Mouse (Mus musculus) gastrocnemius, postnatal 14 days (tissue): ENCODE results near the gene Isl1. TPM values are rescaled to one million over a fixed set of nuclear protein-coding genes. Genes with fewer than 3 reads are reported as not detected.

ENCODE experiments used
- DNase-seq: peaks from one replicate; pipeline ENCODE4 v3.0.0; 2021; ENCODE audit warnings: mixed read lengths
- intact Hi-C: fragments of 180-260 bp; cut with DNase I; formaldehyde crosslinking; loops from one replicate; pipeline ENCODE4 v1.15.1; 2025; ENCODE audit warnings: low total_unique reads
- total RNA-seq, 2 experiments: library from RNA; stranded (reverse); gene quantifications; 2 replicates each; pipeline ENCODE4 v1.2.3; 2021

Gene Isl1
- total RNA-seq, 2 experiments from 2014 or later = 0.41 to 1.3 TPM

DNA sequence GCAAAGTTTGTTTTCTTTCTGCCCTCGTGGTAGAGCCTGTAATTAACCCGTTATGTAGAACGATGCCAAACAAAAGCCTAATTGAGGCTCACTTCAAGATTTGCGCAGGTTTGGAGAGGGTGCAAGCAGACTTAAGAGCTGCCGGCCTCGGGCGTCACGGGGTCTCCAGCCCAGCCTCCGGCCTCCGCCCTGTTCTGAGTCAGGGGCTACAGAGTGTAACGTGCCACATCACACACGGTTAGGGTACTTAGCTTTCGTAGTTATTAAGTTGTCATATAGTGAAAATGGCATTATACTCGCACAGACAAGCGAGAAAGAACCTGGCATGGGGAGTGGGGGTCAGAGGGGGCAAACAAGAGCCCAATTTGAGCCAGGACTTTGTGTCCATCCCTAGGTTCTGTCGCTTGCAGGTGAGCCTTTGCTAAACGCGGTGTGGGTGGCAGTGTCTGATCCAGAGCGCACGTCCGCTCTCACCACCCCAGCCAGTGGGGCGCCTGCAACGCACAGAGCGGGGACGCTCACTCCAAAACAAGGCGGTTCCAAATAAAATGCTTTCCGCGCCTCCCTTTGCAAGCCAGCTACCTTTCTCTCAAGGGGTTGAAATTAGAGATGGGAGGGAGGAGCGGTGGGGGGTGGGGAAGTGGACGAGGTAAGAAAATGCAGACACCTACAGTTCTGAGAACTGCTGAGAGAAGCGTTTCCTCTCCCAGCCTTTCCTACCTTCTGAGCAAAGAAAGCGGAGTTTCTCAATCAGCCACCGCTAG, 12.3 kb downstream of the Isl1 start:
- no peak for DNase-seq
- intact Hi-C loops = no loop called here

DNA sequence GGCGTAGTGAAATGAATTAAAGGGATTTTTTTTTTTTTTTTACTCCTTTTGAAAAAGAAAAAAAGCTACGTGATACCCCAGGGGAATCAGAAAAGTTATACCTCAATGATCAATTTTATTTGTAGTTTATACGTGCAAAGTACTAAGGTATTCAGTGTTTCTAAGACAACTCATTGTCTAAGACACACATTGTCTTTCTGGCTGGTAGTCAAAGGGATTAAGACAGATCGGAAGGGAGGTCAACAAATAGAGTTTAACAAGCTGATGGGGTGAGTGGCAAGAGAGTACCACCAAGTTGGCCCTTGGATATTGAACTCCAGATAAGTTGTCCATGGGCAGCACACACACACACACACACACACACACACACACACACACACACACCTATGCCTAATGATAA, 14.1 kb downstream of the Isl1 start:
- no peak for DNase-seq
- intact Hi-C loops = no loop called here

DNA sequence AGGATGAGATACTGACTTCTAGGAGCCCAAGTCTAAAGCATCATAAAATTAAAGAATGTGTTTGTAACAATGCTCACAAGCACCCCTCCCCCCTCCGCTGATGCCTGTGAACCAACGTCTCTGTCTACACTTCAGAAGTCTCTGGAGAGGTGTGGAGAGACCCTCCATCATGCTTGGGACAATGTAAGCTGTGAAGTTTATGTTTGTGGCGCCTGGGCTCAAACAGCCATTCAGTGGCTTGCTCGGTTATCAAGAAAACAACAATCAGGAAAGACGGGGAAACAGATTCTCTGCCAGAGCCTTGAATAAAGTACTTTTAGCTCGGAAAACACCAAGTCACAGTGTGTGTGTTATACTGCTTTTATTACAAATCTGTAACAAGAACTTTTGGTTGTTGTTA, 14.8 kb downstream of the Isl1 start:
- intact Hi-C loops = no loop called here
- no peak for DNase-seq

DNA sequence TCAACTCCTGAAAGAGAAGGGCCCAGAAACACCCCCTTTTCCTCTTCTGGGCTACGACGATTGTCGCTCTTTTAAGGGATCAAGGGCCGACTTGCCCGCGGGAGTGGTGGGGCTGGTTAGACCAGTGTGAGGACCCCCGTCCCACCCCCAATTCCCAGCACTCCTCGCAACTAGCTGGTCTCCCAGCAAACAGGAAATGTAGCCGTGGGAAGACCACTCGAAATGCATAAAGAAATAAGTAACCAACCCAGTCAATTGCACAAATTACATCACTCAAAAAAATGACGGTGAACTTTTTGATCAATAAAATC, 15.4 kb downstream of the Isl1 start:
- DNase-seq = no peak
- intact Hi-C loops = no loop called here

DNA sequence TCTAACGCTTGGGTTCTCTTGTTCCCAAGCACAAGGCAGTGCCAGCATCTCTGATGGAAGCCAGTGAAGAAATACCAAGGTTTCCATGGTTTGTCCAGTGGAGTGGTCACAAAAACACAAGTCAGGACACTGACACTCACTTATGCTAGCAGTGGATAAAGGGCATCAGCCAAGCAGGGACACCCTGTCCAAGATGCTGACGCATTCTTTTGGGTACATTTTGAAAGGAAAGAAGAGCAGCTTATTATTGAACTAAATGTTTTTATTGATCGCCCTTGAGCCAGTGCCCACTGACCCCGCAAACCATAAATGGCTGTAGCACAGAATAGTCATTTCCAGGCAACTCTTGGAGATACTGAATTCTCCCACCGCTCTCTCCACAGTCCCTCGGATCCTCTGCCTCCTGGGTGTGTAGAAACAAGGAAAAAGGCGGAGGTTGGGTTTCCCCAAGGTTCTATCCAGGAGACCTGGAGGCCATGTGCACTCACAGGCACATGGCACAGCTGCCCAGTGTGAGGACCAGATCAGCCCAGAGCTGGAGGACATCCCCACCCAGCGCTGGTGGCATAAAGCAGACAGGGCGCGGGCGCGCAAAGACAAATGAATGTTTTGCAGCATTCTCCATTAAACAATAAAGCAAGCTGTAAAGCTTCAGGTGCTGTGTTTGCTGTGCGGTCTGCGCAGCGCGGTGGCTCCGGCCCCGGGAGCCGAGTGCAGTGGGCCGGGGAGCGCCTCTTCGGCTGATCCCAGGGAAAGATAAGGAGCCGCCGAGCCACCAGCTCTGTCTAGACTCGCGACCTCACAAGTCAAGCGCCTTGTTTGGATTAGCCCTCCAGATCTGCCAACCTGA, 16.0 kb downstream of the Isl1 start:
- DNase-seq = no peak
- intact Hi-C loops = no loop called here

DNA sequence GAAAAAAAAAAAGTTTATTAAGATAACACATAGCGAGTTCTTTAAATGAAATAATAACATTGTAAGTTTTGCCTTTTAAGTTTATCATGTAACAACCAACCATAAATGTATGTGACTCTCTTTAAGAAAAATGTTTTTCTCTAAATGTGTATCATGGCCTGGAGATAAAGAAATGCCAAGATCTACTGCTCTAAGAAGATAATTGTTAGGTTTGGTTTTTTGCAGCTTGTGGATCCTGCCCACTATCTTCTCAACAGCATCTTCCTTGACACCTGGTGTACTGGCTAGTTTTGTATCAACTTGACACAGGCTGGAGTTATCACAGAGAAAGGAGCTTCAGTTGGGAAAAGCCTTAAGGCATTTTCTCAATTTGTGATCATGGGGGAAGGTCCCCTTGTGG, 19.8 kb downstream of the Isl1 start:
- intact Hi-C loops = no loop called here
- no peak for DNase-seq

DNA sequence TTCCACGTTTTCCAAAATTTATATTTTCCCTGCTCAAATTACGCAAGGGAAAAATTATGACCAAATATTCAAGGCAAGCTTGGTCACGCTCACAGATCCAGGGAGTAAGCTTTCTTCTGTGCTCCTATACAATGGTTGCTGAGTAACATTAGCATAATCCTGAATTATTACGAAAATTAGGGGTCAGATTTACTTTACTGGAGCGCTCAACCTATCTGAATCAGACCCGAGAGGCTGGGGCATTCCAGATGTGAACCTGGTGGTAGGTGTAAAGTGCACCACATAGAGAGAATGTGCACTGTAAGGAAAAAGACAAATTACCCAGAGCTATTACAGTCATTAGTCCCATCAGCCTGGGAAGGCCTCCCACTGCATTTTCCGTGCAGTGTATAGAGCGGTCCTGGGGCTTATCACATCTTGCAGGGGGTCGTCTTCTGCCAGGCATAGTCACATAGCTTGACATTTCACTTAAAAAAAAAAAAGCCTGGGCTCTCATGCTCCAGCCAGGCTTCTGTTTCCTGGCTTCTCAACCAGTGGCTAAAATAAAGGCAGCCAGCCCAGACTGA, 30.2 kb downstream of the Isl1 start:
- intact Hi-C loops = no loop called here
- no peak for DNase-seq
